Mouse (Mus musculus) megakaryocyte progenitor cell, adult 5-6 weeks (primary cell): ENCODE measurements around the gene Cope. TPM values are rescaled to one million over a fixed set of nuclear protein-coding genes. Genes with fewer than 3 reads are reported as not detected.
A peak's percentile ranks its signal among the peaks of the same experiment; 100 is the strongest.

Experiments
- ATAC-seq: replicated peaks from 2 replicates; pipeline ENCODE4 v1.8.0; 2016; ENCODE audit warnings: mild to moderate bottlenecking, moderate TSS enrichment, inconsistent platforms; ENCODE audit not compliant: poor library complexity
- total RNA-seq, 2 experiments: library from RNA; stranded (forward) in 1 of 2; stranded (reverse) in 1 of 2; fragments of 157-497, 149-512 nt in 1 of 2; fragments of 200-1000 nt in 1 of 2; gene quantifications; 2 replicates each; pipeline versions ENCODE4 v1.2.3 to v1.2.4; 2015 to 2017

Cope gene
- total RNA-seq, 2 experiments from 2014 or later: 151 to 223 TPM

DNA sequence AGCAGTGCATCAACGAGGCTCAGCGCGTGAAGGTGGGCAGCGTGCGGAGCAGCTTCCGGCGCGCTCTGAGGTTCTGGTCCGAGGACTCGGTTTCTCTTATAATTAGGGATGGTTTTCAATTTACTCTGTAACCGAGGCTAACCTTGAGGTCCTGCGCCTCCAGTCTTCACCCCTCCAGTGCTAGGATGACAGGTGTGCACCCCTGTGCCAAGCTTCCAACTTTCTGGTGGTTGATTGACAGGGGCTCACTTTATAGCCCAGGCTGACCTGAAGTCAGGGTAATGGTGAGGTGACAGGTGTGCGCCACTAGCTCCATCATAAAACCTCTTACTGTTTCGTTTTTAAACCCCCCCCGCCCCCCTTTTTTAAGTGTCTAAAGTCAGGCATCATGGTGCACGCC is 583 bp downstream of the Cope start:
- ATAC-seq: no peak

DNA sequence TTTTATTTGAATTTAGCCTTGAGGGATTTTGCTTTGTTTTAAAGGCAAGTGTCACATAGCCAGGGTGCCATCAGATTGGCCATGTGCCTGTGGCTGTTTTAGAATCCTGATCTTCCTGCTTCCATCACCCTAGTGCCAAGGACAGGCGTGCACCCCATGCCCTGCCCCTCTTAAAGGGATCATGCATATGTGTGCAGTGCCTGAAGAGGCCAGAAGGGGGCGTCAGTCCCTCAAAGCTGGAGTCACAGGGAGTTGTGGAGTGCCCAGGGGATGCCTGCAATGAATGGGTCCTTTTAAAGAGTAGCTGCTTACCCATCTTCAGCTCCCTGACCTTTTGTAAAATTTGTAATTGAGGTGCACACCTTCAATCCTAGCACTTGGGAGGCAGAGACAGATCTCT is 7.0 kb downstream of the Cope start:
- ATAC-seq: peak; percentile 89

DNA sequence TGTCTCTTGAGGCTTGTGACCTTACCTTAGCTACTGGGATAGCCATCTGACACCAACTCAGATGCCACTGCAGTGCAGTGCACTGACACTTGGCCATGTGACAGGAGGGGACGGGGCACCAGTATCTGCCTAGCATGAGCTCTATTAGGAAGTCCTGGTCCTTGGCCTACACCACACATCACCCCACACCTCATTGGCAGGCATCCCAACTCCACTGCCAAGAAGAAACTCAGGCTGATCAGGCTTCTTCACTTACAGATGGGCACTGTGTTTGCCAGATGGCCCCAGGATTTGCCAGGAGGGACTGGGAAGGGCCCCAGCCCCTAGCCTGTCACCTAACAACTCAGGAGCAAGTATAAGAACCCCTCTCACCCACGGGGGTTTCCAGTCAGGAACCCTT is 11.1 kb downstream of the Cope start:
- ATAC-seq: no peak

- ATAC-seq: peak; percentile 51
Observed at GRCm38 (mm10) chr8:70315624-70316510, 13.5 kb downstream of the Cope start, which contains the start of gene Cers1. TSS of gene Cers1 (plus strand) at chr8:70315775.

- ATAC-seq: 0 out of 2 replicates have a peak, but pooled peaks have one; percentile 13
Observed at GRCm38 (mm10) chr8:70316511-70317504, 14.5 kb downstream of the Cope start.

DNA sequence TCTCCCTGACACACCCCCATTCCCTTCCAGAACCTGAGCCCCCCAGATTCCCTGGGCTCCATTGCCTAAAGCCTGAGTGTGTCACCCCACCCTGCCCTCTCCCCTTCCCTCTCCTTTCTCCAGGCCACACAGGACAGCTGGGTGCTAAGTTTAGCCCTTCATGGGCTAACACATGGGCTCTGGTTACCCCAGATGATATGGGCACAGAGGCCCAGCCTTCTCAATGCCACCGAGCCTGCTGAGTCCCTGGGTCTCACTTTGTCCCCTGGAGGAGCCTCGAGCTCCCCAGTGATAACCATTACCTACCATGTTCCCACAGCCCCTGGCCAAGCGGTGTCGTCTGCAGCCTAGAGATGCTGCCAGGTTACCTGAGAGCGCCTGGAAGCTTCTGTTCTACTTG is 15.6 kb downstream of the Cope start:
- no peak for ATAC-seq

- 0 out of 2 replicates have a peak, but pooled peaks have one; percentile 26 for ATAC-seq
Observed at GRCm38 (mm10) chr8:70323716-70324115, 21.4 kb downstream of the Cope start.

GRCm38 (mm10) chr8:70327512-70327911 is 25.2 kb downstream of the Cope start:
- ATAC-seq: peak; percentile 69

DNA sequence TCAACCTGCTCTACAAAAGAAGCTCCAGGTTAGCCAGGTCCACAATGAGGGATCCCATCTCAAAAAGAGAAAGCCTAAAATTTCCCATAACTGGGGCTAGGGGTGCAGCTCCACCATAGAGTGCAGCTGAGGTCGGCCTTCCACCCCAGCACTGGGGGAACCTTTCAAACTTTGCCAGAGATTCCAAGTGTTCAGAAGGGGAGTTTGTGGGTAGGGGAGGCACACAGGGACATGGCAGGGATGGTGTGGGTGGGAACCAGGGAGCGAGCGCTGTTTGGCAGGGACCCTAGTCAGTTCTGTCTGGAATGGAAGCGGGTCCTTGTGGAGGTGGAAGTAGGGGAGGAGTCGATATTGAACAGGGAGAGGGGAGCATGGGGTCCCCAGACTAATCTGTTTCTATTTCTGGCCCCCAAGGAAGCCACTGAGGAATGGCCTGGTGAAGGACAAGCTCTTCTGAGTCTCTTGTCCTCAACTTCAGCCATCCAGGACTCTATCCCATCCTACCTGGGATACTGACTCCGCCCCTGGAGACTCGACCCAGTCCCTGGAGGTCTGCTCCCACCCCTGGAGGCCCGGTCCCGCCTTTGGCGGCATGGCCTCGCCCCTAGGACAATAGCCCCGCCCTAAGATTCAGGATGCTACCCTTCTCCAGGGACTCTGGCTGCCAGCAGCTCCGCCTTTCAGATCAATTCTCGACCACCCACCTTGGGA is 27.0 kb downstream of the Cope start, which contains the start of gene Gdf1:
Gdf1 (plus strand) TSS at position 694 of the 711 bp plus-strand sequence.
- no peak for ATAC-seq

DNA sequence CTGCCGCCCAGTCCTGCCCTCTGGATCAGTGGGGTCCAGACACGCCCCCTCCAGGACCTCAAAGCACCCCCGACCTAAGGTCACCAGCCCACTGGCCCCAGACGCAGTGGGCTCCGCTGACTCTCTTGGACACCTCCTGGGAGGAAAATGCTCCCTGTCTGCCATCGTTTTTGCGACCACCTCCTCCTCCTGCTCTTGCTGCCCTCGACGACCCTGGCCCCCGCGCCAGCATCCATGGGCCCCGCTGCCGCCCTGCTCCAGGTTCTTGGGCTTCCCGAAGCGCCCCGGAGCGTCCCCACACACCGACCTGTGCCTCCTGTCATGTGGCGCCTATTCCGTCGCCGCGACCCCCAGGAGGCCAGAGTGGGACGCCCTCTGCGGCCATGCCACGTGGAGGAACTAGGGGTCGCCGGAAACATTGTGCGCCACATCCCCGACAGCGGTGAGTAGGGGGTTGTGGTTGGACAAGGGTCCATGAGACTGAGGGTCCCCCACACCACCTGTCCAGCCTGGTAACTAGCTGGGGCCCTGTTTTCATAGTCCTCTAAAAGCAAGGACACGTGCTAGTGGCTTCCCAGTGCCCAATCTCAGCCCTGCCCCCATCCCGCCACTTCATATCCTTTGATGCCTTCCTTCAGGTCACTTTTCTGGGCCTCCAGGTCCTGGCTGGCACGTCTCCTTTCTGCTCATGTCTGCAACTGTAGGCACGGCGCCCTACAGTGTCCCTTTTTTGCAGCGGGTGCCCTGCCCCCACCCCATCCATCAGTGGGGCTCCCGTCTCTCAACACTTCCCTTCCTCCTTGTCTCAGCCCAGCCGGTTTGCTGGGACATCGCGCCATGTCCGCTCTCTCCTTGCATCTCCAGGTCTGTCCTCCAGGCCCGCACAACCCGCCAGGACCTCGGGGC is 27.8 kb downstream of the Cope start:
- ATAC-seq: no peak

DNA sequence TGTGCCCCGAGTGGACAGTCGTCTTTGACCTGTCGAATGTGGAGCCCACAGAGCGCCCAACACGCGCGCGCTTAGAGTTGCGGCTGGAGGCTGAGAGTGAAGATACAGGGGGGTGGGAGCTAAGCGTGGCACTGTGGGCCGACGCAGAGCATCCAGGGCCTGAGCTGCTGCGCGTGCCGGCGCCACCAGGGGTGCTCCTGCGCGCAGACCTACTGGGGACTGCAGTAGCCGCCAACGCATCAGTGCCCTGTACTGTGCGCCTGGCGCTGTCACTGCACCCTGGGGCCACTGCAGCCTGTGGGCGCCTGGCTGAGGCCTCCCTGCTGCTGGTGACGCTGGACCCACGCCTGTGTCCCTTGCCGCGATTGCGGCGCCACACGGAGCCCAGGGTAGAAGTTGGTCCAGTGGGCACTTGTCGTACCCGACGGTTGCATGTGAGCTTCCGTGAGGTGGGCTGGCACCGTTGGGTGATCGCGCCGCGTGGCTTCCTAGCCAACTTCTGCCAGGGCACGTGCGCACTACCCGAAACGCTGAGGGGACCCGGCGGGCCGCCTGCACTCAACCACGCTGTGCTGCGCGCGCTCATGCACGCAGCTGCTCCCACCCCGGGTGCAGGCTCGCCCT is 28.5 kb downstream of the Cope start:
- ATAC-seq: peak; percentile 45

GRCm38 (mm10) chr8:70331526-70331925 is 29.2 kb downstream of the Cope start:
- no peak for ATAC-seq

GRCm38 (mm10) chr8:70332070-70332877 is 30.0 kb downstream of the Cope start:
- 0 out of 2 replicates have a peak, but pooled peaks have one; percentile 18 for ATAC-seq

DNA sequence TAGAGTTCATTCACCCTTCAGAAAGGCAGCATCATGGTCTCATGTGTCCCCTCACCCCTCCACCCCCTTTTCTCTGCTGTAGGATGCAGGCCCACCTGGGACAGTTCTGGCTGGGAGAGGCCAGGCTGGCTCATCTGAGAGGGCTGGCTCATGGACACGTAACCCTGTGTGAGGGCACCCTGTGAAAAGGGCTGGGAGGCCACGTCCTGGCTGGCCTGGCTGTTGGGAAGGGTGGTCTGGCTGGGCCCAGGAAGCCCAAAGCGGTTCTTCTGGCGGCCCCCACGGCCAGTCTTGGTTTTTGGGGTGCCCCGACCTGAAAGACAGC is 30.5 kb downstream of the Cope start:
- ATAC-seq: no peak

DNA sequence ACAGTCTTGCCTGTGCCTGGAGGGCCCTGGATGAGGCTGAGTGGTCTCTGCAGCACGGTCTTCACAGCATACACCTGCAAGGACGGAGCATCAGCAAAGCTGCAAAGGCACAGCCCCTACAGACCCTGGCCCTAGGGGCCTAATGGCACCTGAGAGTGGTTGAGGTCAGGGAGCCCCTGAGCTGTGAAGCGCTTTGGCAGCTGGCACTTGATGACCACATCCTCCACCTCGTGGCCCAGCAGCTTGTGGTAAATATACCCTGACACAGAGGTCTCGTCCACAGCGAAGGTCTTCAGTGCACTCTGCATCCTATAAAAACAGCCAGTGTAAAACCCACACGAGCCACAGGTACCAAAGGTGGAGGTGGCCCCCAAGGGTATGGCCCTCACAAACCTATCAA is 36.6 kb downstream of the Cope start:
- ATAC-seq: no peak

GRCm38 (mm10) chr8:70340659-70341058 is 38.3 kb downstream of the Cope start:
- no peak for ATAC-seq

DNA sequence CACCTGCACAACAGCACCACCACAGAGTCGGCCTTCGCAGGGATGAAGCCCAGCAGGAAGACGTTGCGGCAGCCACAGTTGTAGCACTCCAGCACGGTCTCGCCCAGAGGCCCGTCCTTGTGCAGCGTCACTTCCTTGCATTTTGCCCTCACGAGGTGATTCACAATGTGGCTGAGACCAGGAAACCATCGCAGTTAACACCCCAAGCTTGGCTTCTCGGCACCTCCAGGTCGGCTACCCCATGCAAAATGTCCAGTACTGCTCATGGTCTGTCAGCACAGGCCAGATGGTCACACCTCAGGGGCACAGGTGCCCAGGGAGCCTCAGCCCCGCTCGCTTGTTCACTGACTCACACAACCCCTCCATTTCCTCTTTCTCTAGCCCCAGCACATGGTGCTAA is 39.7 kb downstream of the Cope start:
- no peak; the same call in 1 of the 2 replicates for ATAC-seq

GRCm38 (mm10) chr8:70343076-70343475 is 40.8 kb downstream of the Cope start:
- no peak for ATAC-seq
